Mouse (Mus musculus): ENCODE measurements at regions not wholly inside any gene's neighbourhood (a gene's known extent, or its start where the extent isn't known, plus 50 kb on each side); places are given as distances from the start of the nearest gene placed in this dataset.

DNA sequence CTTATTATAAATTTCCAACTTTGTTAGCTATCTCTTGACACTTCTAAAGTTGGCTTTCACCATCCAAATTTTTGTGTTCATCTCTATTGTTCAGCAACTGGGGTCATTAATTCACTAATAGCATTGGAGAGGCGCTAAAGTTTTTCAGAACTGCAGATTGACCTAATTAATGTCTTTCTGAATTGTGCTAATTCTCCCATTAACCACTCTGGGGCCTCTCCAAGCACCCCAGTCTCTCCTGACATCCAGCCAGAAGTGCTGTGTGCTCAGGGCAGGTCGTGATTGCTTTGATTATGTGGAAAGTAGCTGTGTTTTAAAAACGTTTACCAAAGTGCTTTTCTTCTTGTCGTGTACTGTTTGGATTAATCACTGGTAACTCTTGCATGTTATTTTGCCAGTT is 117.0 kb upstream of the Rbms1 start:
- no peak for TF ChIP-seq POLR2A (IDR thresholded peaks at IDR 0.05; ENCODE audit: low read depth, low read length)
- TF ChIP-seq CTCF (conservative IDR thresholded peaks at IDR 0.05; ENCODE audit: insufficient read depth, insufficient read length, low read depth, low read length), result no peak

Measured in kidney, adult 2 months (tissue).